Mouse (Mus musculus): ENCODE results near the gene Lrrn4cl. TPM values are rescaled to one million over a fixed set of nuclear protein-coding genes. Genes with fewer than 3 reads are reported as not detected.
"Not testable (repeated sequence)": the region's sequence is repeated elsewhere in the genome, so short reads cannot be mapped to it uniquely, and the experiment has no call there.

Gene Lrrn4cl
- polyA plus RNA-seq, 1 experiment from 2014 or later: 0.37 TPM

DNA sequence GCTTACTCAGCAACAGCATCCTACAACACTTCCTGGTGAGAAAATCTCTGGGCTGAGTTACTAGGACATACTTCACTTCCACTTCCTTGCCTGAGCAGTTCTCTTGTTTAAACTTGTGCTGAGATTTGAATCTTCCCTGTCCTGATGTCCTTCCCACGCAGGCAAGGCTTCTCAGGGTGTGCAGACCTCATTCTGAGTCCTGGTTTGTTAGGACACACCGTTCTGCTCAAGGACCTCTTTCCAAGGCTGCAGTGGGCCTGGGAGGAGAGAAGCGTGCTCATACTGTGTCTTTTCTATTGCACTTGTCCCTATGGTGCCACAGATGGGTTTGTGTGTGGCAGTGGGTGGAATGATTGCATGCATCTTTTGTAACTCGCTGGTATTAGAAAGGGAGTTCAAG is 17.6 kb upstream of the Lrrn4cl start:
- ATAC-seq (ENCODE audit: low FRiP score) (no peak), DNase-seq (ENCODE audit: low spot score) (no peak)
- Histone ChIP-seq H3K36me3 (ENCODE audit: control insufficient read depth, insufficient read depth, low read length) (peaks cover 22% of the 10 kb centered on the region), H3K4me1 (replicated peaks; ENCODE audit: control insufficient read depth, insufficient read depth, low read length) (no peaks in the 10 kb centered on the region), H3K27me3 (ENCODE audit: control insufficient read depth, insufficient read depth, low read length) (no peaks in the 10 kb centered on the region), H3K4me2 (replicated peaks; ENCODE audit: low read depth, low read length) (no peak overlapping the region), H3K4me3 (ENCODE audit: low read depth, low read length) (no peak overlapping the region), H3K27ac (ENCODE audit: low read depth, low read length) (no peak overlapping the region), H3K9ac (ENCODE audit: low read depth, low read length) (no peak overlapping the region), H3K9me3 (ENCODE audit: control insufficient read depth, low read length) (no peaks in the 10 kb centered on the region)
- WGBS: 92% methylated on average over 4 of the region's 4 CpGs

DNA sequence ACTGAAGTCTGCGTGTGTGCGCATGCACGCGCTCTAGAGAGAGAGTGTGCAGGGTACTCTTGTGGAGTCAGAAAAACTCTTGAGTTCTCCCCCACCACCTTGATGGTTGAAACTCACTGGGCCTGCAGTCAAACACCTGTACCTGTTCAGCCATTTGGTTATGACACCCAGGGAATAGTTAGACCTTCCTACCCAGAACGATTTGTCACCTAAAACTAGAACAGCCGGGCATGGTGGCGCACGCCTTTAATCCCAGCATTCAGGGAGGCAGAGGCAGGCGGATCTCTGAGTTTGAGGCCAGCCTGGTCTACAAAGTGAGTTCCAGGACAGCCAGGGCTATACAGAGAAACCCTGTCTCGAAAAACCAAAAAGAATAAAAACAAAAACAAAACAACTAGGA is 14.2 kb upstream of the Lrrn4cl start:
- H3K4me3 ChIP-seq (ENCODE audit: low read depth, low read length): not testable (repeated sequence)

DNA sequence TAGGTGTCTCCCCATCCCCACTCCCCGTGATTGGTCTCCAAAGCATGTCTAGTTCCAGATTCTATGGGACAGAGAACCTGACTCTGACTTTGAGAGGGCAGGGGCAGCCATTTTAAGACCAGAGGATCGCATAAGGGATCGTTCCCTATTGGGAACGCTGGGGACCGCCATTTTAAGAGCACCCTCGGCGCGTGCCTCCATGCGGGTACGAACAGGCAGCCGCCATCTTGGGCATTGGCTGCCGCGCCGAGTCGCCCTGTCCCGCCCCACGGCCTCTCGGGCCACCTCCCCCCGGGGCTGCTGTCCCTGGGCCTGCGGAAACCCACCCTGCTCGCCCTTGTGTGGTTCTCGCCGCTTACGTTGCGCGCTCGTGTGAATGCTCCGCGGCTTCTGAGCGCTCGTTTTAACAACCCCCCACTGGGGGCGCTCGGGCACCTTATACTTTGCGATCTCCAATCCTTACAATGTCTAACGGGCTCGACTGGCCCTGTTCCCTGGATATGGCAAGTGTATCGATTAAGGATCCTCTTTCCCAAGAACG is 13.2 kb upstream of the Lrrn4cl start, which contains the start of gene Bscl2:
Gene Bscl2, plus strand, starts transcription at position 217 of the 541 bp plus-strand sequence.
- DNase-seq (ENCODE audit: low spot score) (peak; percentile 89), ATAC-seq (ENCODE audit: low FRiP score) (peak; percentile 74)
- peaks cover 6% of the 10 kb centered on the region for H3K36me3 ChIP-seq (ENCODE audit: control insufficient read depth, insufficient read depth, low read length)
- peak within 1 kb of the TSS; percentile 48 for H3K4me3 ChIP-seq (ENCODE audit: low read depth, low read length)
- H3K9ac ChIP-seq (ENCODE audit: low read depth, low read length): peak within 1 kb of the TSS; percentile 76
- H3K27ac ChIP-seq (ENCODE audit: low read depth, low read length): peak within 1 kb of the TSS; percentile 97
- H3K4me2 ChIP-seq (replicated peaks; ENCODE audit: low read depth, low read length): peak within 1 kb of the TSS; percentile 82
- peaks cover 6% of the 10 kb centered on the region; the same call in 1 of the 2 replicates for H3K4me1 ChIP-seq (replicated peaks; ENCODE audit: control insufficient read depth, insufficient read depth, low read length)
- H3K9me3 ChIP-seq (ENCODE audit: control insufficient read depth, low read length): no peaks in the 10 kb centered on the region
- H3K27me3 ChIP-seq (ENCODE audit: control insufficient read depth, insufficient read depth, low read length): no peaks in the 10 kb centered on the region
- under 1% methylated on average over 37 of the region's 38 CpGs for WGBS

More for the DNA sequence above, 14.2 kb upstream of the Lrrn4cl start:
- not testable (repeated sequence) for H3K4me1 ChIP-seq (replicated peaks; ENCODE audit: control insufficient read depth, insufficient read depth, low read length); H3K36me3 ChIP-seq (ENCODE audit: control insufficient read depth, insufficient read depth, low read length); H3K9ac ChIP-seq (ENCODE audit: low read depth, low read length); H3K27ac ChIP-seq (ENCODE audit: low read depth, low read length); DNase-seq (ENCODE audit: low spot score); ATAC-seq (ENCODE audit: low FRiP score); H3K27me3 ChIP-seq (ENCODE audit: control insufficient read depth, insufficient read depth, low read length); H3K4me2 ChIP-seq (replicated peaks; ENCODE audit: low read depth, low read length); H3K9me3 ChIP-seq (ENCODE audit: control insufficient read depth, low read length)
- WGBS: 97% methylated on average over 10 of the region's 10 CpGs

DNA sequence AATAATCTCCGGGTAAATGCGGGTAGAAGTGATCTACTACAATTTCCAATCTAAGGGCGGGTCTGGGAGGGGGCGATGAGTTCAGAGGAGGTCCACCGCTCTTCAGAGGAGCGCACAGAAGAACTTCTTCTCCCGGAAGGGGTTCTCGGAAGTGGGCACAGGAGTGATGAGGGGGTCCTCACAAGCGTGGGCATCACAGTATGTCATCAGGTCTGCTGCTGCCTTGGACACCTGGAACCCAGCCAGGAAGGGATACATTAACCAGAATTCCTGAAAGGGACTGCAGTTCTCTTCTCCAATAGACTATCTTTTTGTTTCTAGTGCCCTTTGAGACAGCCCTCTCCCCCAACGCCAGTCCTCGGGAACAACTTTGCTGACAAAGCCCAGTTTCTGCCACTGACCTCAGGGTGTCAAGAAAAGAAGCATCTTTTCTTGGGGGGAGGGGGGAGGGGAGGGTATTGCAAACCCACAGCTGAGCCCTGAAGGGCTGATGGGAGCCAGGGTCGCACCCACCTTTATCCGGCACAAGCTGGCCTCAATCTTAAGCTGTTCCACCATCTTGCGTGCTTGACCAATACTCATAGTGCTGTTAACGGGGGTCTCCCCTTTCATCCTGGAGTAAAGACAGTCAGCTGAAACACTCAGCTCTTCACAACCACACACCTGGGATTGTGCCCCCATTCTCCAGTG is 12.4 kb upstream of the Lrrn4cl start:
- DNase-seq (ENCODE audit: low spot score) (peak; percentile 58), ATAC-seq (ENCODE audit: low FRiP score) (peak; percentile 20; the same call in 1 of the 2 replicates)
- peak overlapping the region; percentile 97 for H3K27ac ChIP-seq (ENCODE audit: low read depth, low read length)
- WGBS: 17% methylated on average over 15 of the region's 15 CpGs
- peak overlapping the region; percentile 76 for H3K9ac ChIP-seq (ENCODE audit: low read depth, low read length)
- no peaks in the 10 kb centered on the region for H3K9me3 ChIP-seq (ENCODE audit: control insufficient read depth, low read length)
- peak overlapping the region; percentile 82 for H3K4me2 ChIP-seq (replicated peaks; ENCODE audit: low read depth, low read length)
- H3K36me3 ChIP-seq (ENCODE audit: control insufficient read depth, insufficient read depth, low read length): peaks cover 3% of the 10 kb centered on the region; the same call in 1 of the 2 replicates
- H3K4me3 ChIP-seq (ENCODE audit: low read depth, low read length): peak overlapping the region; percentile 48
- peaks cover 6% of the 10 kb centered on the region; the same call in 1 of the 2 replicates for H3K4me1 ChIP-seq (replicated peaks; ENCODE audit: control insufficient read depth, insufficient read depth, low read length)
- H3K27me3 ChIP-seq (ENCODE audit: control insufficient read depth, insufficient read depth, low read length): no peaks in the 10 kb centered on the region

DNA sequence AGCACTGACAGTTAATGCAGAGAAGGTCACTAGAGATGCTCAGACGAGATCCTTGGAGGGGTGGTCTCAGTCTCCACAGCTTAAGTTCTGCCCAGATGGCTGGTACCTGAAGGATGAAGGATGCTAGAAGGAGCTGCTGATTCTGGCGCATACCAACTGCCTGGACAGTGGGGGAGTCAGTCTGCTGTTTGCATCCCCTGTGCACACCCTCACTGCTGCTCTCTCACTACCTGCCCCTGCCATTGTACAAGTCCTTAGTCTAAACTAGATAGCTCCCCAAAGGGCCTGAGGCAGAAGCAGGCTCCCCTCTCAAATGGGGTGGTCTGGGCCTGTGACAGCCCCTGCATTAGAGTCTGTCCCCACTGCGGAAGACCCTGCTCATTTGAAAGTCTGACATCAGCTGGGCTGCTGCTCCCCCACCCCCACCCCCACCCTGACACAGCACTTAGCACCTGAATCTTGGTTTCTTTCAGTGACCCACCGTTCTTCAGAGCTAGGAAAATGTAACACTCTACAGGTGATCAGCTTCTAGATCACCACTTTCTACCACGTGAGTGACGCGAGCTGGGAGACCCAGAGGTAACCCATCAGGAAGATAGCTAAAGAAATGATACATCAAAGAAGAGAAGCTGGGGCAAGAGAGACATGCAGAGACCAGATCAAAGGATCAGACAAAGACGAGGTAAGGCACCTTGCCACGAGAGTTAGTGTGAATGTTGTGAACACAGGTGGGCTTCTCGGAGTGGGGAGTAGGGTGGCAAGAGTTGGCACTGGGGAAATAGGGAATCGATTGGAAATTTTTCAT is 11.3 kb upstream of the Lrrn4cl start, which contains the start of gene Gng3:
Gene Gng3, minus strand, starts transcription at position 92 of the 805 bp plus-strand sequence.
- DNase-seq (ENCODE audit: low spot score): peak; percentile 80
- 40% methylated on average over 11 of the region's 11 CpGs for WGBS

DNA sequence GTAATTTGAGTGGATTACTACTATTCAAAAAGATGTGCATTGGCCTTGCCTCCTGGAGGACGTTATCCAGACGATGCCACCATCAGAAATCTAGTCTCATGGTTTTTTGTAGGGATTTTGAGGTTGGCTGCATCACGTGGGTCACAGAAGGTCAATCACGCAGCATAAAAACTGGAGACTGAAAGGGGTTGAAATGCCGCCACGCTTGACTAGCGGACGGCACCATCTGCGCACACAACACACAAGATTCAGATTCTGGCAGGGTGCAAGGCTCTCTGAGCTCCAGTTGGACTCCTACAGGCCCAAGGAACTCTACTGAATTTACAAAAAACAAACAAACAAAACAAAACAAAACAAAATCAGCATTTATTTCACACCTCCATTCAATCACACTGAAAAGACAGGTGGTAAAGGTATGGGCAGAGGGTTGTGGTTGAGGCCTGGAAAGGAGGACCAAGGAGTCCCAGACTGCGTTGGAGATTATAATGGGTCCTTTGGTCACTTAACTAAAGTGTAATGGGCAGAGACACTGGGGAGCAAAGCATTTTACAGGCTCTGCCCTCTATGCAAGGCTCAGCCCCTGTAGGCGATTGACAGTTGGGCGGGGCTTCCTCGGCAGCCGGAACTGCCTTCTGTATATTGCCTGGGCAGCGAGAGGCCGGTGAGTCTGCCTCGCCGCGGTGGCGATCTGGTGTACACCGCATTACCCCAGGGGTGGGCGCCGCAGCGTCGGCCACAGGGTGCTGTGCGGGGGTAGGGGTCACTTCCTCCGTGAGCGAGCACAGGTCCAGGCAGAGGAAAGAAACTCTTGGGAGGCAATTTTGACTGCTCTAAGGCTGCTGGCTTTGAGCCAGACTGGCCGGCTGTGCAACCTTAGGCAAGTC is 10.4 kb upstream of the Lrrn4cl start:
- Histone ChIP-seq H3K4me3 (ENCODE audit: low read depth, low read length) (peak overlapping the region; percentile 48), H3K36me3 (ENCODE audit: control insufficient read depth, insufficient read depth, low read length) (no peaks in the 10 kb centered on the region), H3K4me1 (replicated peaks; ENCODE audit: control insufficient read depth, insufficient read depth, low read length) (peaks cover 6% of the 10 kb centered on the region; the same call in 1 of the 2 replicates), H3K9ac (ENCODE audit: low read depth, low read length) (peak overlapping the region; percentile 56), H3K27me3 (ENCODE audit: control insufficient read depth, insufficient read depth, low read length) (no peaks in the 10 kb centered on the region), H3K9me3 (ENCODE audit: control insufficient read depth, low read length) (no peaks in the 10 kb centered on the region), H3K27ac (ENCODE audit: low read depth, low read length) (peak overlapping the region; percentile 97), H3K4me2 (replicated peaks; ENCODE audit: low read depth, low read length) (peak overlapping the region; percentile 82)
- DNase-seq (ENCODE audit: low spot score) (peak; percentile 74), ATAC-seq (ENCODE audit: low FRiP score) (peak; percentile 29)
- 20% methylated on average over 29 of the region's 29 CpGs for WGBS

More for the DNA sequence above, 11.3 kb upstream of the Lrrn4cl start, which contains the start of gene Gng3:
- Histone ChIP-seq H3K36me3 (ENCODE audit: control insufficient read depth, insufficient read depth, low read length) (0 out of 2 replicates have a peak, but pooled peaks cover 3% of the 10 kb centered on the region), H3K4me3 (ENCODE audit: low read depth, low read length) (peak within 1 kb of the TSS; percentile 48), H3K27ac (ENCODE audit: low read depth, low read length) (peak within 1 kb of the TSS; percentile 97), H3K27me3 (ENCODE audit: control insufficient read depth, insufficient read depth, low read length) (no peaks in the 10 kb centered on the region), H3K4me1 (replicated peaks; ENCODE audit: control insufficient read depth, insufficient read depth, low read length) (peaks cover 6% of the 10 kb centered on the region; the same call in 1 of the 2 replicates), H3K4me2 (replicated peaks; ENCODE audit: low read depth, low read length) (peak within 1 kb of the TSS; percentile 82), H3K9ac (ENCODE audit: low read depth, low read length) (peak within 1 kb of the TSS; percentile 76), H3K9me3 (ENCODE audit: control insufficient read depth, low read length) (no peaks in the 10 kb centered on the region)
- peak; percentile 81 for ATAC-seq (ENCODE audit: low FRiP score)

DNA sequence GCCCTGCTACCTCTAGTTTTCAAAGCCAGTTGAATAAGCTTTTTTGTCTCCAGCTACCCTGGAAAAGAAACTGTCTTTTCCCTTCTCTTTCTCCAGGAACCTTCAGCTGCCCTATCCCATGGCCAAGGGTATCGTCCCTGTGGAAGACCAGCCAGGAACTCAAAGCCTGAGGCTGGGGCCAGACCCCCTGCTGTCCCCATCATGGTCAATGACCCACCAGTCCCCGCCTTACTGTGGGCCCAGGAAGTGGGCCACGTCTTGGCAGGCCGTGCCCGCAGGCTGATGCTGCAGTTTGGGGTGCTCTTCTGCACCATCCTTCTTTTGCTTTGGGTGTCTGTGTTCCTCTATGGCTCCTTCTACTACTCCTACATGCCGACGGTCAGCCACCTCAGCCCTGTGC is 9.6 kb upstream of the Lrrn4cl start:
- Histone ChIP-seq H3K27me3 (ENCODE audit: control insufficient read depth, insufficient read depth, low read length) (no peaks in the 10 kb centered on the region), H3K4me3 (ENCODE audit: low read depth, low read length) (peak overlapping the region; percentile 48; the same call in 1 of the 2 replicates), H3K4me1 (replicated peaks; ENCODE audit: control insufficient read depth, insufficient read depth, low read length) (peaks cover 6% of the 10 kb centered on the region; the same call in 1 of the 2 replicates), H3K27ac (ENCODE audit: low read depth, low read length) (0 out of 2 replicates have a peak overlapping the region, but pooled peaks have one; percentile 97), H3K36me3 (ENCODE audit: control insufficient read depth, insufficient read depth, low read length) (no peaks in the 10 kb centered on the region), H3K9ac (ENCODE audit: low read depth, low read length) (no peak overlapping the region), H3K4me2 (replicated peaks; ENCODE audit: low read depth, low read length) (peak overlapping the region; percentile 82), H3K9me3 (ENCODE audit: control insufficient read depth, low read length) (no peaks in the 10 kb centered on the region)
- WGBS: 92% methylated on average over 7 of the region's 7 CpGs
- no peak for ATAC-seq (ENCODE audit: low FRiP score)
- no peak for DNase-seq (ENCODE audit: low spot score)

Data from hindbrain, embryonic 11.5 days (tissue).